Mouse (Mus musculus) stomach, embryonic 15.5 days (tissue): ENCODE results near the gene Slc39a1. TPM values are rescaled to one million over a fixed set of nuclear protein-coding genes. Genes with fewer than 3 reads are reported as not detected.
A peak's percentile ranks its signal among the peaks of the same experiment; 100 is the strongest.
"Not testable (repeated sequence)": the region's sequence is repeated elsewhere in the genome, so short reads cannot be mapped to it uniquely, and the experiment has no call there.

Source experiments
- ATAC-seq: fragments of 200-750 bp; cut with Nextera tagmentation; 2 replicates; pipeline ENCODE4 v1.8.0; 2017; ENCODE audit warnings: low read depth, moderate number of reproducible peaks, moderate TSS enrichment; ENCODE audit not compliant: insufficient read depth, low FRiP score
- H3K27ac ChIP-seq: fragments of 300-500 bp; sonication (generic); 2 replicates; pipeline ENCODE4 v1.5.1; 2015; ENCODE audit warnings: mild to moderate bottlenecking, inconsistent platforms
- H3K27me3 ChIP-seq: fragments of 300-500 bp; sonication (generic); replicated peaks from 2 replicates; pipeline ENCODE4 v1.6.1; 2015; ENCODE audit warnings: inconsistent platforms
- H3K36me3 ChIP-seq: fragments of 300-500 bp; sonication (generic); 2 replicates; pipeline ENCODE4 v1.6.1; 2015; ENCODE audit warnings: inconsistent platforms
- H3K4me1 ChIP-seq: fragments of 300-500 bp; sonication (generic); 2 replicates; pipeline ENCODE4 v1.6.1; 2015; ENCODE audit warnings: inconsistent platforms
- H3K4me2 ChIP-seq: fragments of 300-500 bp; sonication (generic); 2 replicates; pipeline ENCODE4 v1.6.1; 2015; ENCODE audit warnings: mild to moderate bottlenecking, inconsistent platforms
- H3K4me3 ChIP-seq: fragments of 300-500 bp; sonication (generic); replicated peaks from 2 replicates; pipeline ENCODE4 v1.5.1; 2015; ENCODE audit warnings: inconsistent platforms
- H3K9ac ChIP-seq: fragments of 300-500 bp; sonication (generic); 2 replicates; pipeline ENCODE4 v1.6.1; 2015; ENCODE audit warnings: inconsistent platforms
- H3K9me3 ChIP-seq: fragments of 300-500 bp; sonication (generic); 2 replicates; pipeline ENCODE4 v1.6.1; 2016; ENCODE audit warnings: inconsistent platforms
- WGBS: fragments of 180-500 bp; shearing (Covaris S2); methylation state at CpG from one replicate; pipeline ENCODE4 v1.1.7; 2015; 5-methylcytosine and 5-hydroxymethylcytosine counted together
- polyA plus RNA-seq: library from polyadenylated mRNA; unstranded; fragments of >200 nt; fragmentation: Nextera tagmentation; extraction: Ambion mirVana; gene quantifications from 2 replicates; pipeline ENCODE4 v1.2.1, GENCODE M21; 2015

Slc39a1 gene
- polyA plus RNA-seq, 1 experiment from 2014 or later: 111 TPM

DNA sequence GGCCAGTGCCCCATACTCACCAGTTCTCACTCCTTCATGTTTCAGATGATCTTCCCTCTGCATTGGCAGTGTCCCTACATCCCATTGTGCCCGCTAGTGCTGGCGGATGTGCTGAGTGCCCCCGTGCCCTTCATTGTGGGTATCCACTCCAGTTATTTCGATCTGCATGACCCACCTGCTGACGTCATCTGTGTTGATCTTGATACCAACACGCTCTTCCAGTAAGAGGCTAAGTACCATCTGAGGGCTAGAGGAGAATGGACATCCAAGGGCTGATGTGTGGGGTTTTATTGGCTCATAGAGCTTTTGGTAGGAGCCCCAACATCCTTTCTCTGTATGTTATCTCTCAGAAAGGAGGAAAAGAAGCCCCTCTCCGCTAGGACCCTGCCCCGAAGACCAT lies 22.8 kb downstream of the Slc39a1 start:
- no peak overlapping the region for H3K4me3 ChIP-seq
- H3K36me3 ChIP-seq: 0 out of 2 replicates have a peak, but pooled peaks cover 5% of the 10 kb centered on the region
- 89% methylated on average over 8 of the region's 8 CpGs for WGBS
- H3K9ac ChIP-seq: no peak overlapping the region
- H3K27ac ChIP-seq: no peak overlapping the region
- no peaks in the 10 kb centered on the region for H3K9me3 ChIP-seq
- no peak for ATAC-seq
- H3K4me2 ChIP-seq: no peak overlapping the region
- no peaks in the 10 kb centered on the region for H3K27me3 ChIP-seq
- peaks cover 11% of the 10 kb centered on the region for H3K4me1 ChIP-seq

GRCm38 (mm10) chr3:90272170-90272569 lies 24.2 kb downstream of the Slc39a1 start:
- Histone ChIP-seq H3K4me3 (no peak overlapping the region), H3K4me2 (no peak overlapping the region), H3K27ac (no peak overlapping the region), H3K27me3 (no peaks in the 10 kb centered on the region), H3K9me3 (no peaks in the 10 kb centered on the region), H3K4me1 (no peaks in the 10 kb centered on the region), H3K36me3 (0 out of 2 replicates have a peak, but pooled peaks cover 5% of the 10 kb centered on the region), H3K9ac (no peak overlapping the region)
- ATAC-seq: no peak
- WGBS: 64% methylated on average over 9 of the region's 9 CpGs

DNA sequence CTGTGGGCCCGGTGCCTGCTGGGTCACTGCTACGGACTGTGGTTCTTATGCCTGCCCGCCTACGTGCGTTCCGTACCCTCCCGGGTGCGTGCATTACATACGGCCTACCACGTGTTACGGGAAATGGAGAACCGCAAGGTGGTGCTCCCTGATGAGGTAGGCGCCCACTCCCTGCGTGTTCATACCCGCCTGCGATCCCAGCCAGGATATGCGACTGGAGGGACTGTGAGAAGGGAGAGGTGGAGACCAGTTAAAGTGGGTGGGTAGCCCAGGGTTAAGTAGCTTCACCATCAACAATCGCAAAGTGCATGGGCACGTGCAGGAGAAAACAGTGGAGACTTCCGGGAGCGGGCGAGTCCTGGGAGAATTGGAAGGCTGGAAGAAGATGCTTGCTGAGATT lies 25.9 kb downstream of the Slc39a1 start:
- Histone ChIP-seq H3K27ac (no peak overlapping the region), H3K4me3 (no peak overlapping the region), H3K4me2 (no peak overlapping the region), H3K9ac (no peak overlapping the region), H3K27me3 (no peaks in the 10 kb centered on the region), H3K4me1 (no peaks in the 10 kb centered on the region), H3K9me3 (no peaks in the 10 kb centered on the region), H3K36me3 (0 out of 2 replicates have a peak, but pooled peaks cover 5% of the 10 kb centered on the region)
- no peak; the same call in 1 of the 2 replicates for ATAC-seq
- 94% methylated on average over 22 of the region's 22 CpGs for WGBS

- H3K36me3 ChIP-seq: peaks cover 13% of the 10 kb centered on the region; the same call in 1 of the 2 replicates
- H3K9me3 ChIP-seq: no peaks in the 10 kb centered on the region
- H3K9ac ChIP-seq: no peak overlapping the region
- no peak overlapping the region for H3K27ac ChIP-seq
- no peaks in the 10 kb centered on the region for H3K4me1 ChIP-seq
- ATAC-seq: no peak
- H3K4me2 ChIP-seq: no peak overlapping the region
- no peaks in the 10 kb centered on the region for H3K27me3 ChIP-seq
- H3K4me3 ChIP-seq: no peak overlapping the region
- 85% methylated on average over 11 of the region's 11 CpGs for WGBS
Measured at GRCm38 (mm10) chr3:90275286-90275685, 27.3 kb downstream of the Slc39a1 start.

GRCm38 (mm10) chr3:90276858-90277257 lies 28.9 kb downstream of the Slc39a1 start:
- H3K4me3 ChIP-seq: no peak overlapping the region
- no peak overlapping the region for H3K9ac ChIP-seq
- no peak for ATAC-seq
- no peak overlapping the region for H3K27ac ChIP-seq
- H3K4me1 ChIP-seq: no peaks in the 10 kb centered on the region
- no peaks in the 10 kb centered on the region for H3K9me3 ChIP-seq
- no peaks in the 10 kb centered on the region for H3K27me3 ChIP-seq
- H3K36me3 ChIP-seq: peaks cover 13% of the 10 kb centered on the region; the same call in 1 of the 2 replicates
- no peak overlapping the region for H3K4me2 ChIP-seq
- 53% methylated on average over 16 of the region's 16 CpGs for WGBS

GRCm38 (mm10) chr3:90277793-90278192 lies 29.8 kb downstream of the Slc39a1 start:
- Histone ChIP-seq H3K27me3 (no peaks in the 10 kb centered on the region), H3K9ac (no peak overlapping the region), H3K4me2 (no peak overlapping the region), H3K9me3 (no peaks in the 10 kb centered on the region), H3K4me3 (no peak overlapping the region), H3K36me3 (peaks cover 13% of the 10 kb centered on the region; the same call in 1 of the 2 replicates), H3K27ac (no peak overlapping the region), H3K4me1 (no peaks in the 10 kb centered on the region)
- ATAC-seq: no peak
- 91% methylated on average over 9 of the region's 9 CpGs for WGBS

DNA sequence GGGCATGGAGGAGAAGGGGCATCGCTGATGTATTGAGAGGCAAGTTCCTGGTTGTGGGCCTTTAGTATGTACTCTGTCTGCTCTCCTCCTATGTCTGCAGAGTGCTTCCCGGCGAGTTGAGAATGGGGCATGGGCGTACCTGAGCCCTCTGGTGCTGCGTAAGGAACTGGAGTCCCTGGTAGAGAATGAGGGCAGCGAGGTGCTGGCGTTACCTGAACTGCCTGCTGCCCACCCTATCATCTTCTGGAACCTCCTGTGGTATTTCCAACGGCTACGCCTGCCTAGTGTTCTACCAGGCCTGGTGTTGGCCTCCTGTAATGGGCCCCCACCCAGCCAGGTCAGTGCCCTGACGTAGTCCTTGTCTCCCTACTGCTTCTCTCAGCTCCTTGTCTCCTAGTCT lies 30.2 kb downstream of the Slc39a1 start:
- H3K4me3 ChIP-seq: no peak overlapping the region
- no peak for ATAC-seq
- no peaks in the 10 kb centered on the region for H3K4me1 ChIP-seq
- no peak overlapping the region for H3K9ac ChIP-seq
- peaks cover 13% of the 10 kb centered on the region; the same call in 1 of the 2 replicates for H3K36me3 ChIP-seq
- no peak overlapping the region for H3K4me2 ChIP-seq
- WGBS: 93% methylated on average over 10 of the region's 10 CpGs
- H3K27ac ChIP-seq: no peak overlapping the region
- H3K9me3 ChIP-seq: no peaks in the 10 kb centered on the region
- no peaks in the 10 kb centered on the region for H3K27me3 ChIP-seq

DNA sequence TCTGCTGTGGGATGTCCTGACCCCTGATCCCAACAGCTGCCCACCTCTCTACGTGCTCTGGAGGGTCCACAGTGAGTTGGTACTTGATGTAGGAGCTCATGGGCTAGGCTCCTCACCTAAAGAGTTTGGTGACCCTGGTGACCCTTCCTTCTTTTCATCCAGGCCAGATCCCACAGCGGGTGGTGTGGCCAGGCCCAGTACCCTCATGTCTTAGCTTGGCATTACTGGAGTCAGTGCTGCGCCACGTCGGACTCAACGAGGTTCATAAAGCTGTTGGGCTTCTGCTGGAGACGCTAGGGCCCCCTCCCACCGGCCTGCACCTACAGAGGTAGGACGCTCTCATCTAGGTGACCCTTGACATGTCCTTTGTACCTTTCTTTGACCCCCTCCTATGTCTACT lies 31.2 kb downstream of the Slc39a1 start:
- no peak for ATAC-seq
- H3K36me3 ChIP-seq: peaks cover 13% of the 10 kb centered on the region; the same call in 1 of the 2 replicates
- 91% methylated on average over 9 of the region's 9 CpGs for WGBS

DNA sequence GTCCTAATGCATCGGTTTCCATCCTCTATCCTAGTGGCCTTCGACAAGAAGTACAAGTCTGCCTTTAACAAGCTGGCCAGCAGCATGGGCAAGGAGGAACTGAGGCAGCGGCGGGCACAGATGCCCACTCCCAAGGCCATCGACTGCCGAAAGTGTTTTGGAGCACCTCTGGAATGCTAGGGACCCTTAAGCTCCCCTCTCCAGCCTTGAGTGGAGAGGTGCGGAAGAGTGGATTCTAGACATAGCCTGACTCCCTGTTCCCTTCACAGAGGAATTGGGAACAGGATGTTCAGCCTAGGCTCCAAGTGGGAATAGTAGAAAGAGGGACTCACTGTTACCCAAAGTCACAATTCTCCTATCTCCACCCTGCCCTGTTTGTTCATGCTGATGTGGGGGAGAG lies 31.8 kb downstream of the Slc39a1 start:
- Histone ChIP-seq H3K4me2 (no peak overlapping the region), H3K36me3 (peaks cover 13% of the 10 kb centered on the region; the same call in 1 of the 2 replicates), H3K27me3 (no peaks in the 10 kb centered on the region), H3K9ac (no peak overlapping the region), H3K27ac (no peak overlapping the region), H3K4me1 (no peaks in the 10 kb centered on the region), H3K9me3 (no peaks in the 10 kb centered on the region), H3K4me3 (no peak overlapping the region)
- 92% methylated on average over 7 of the region's 7 CpGs for WGBS
- no peak for ATAC-seq

More for the DNA sequence above, 31.2 kb downstream of the Slc39a1 start:
- H3K27me3 ChIP-seq: no peaks in the 10 kb centered on the region
- no peaks in the 10 kb centered on the region for H3K4me1 ChIP-seq
- no peak overlapping the region for H3K4me3 ChIP-seq
- H3K4me2 ChIP-seq: no peak overlapping the region
- no peak overlapping the region for H3K9ac ChIP-seq
- no peaks in the 10 kb centered on the region for H3K9me3 ChIP-seq
- no peak overlapping the region for H3K27ac ChIP-seq

GRCm38 (mm10) chr3:90280708-90281107 lies 32.7 kb downstream of the Slc39a1 start:
- Histone ChIP-seq H3K27ac (no peak overlapping the region), H3K4me2 (no peak overlapping the region), H3K4me3 (no peak overlapping the region), H3K4me1 (no peaks in the 10 kb centered on the region), H3K9me3 (no peaks in the 10 kb centered on the region), H3K27me3 (no peaks in the 10 kb centered on the region), H3K36me3 (peaks cover 8% of the 10 kb centered on the region; the same call in 1 of the 2 replicates), H3K9ac (no peak overlapping the region)
- 85% methylated on average over 9 of the region's 9 CpGs for WGBS
- ATAC-seq: 0 out of 2 replicates have a peak, but pooled peaks have one; percentile 22

GRCm38 (mm10) chr3:90284150-90284549 lies 36.2 kb downstream of the Slc39a1 start:
- Histone ChIP-seq H3K36me3 (peaks cover 6% of the 10 kb centered on the region; the same call in 1 of the 2 replicates), H3K4me3 (no peak overlapping the region), H3K4me2 (no peak overlapping the region), H3K27me3 (no peaks in the 10 kb centered on the region), H3K9ac (no peak overlapping the region), H3K27ac (no peak overlapping the region), H3K9me3 (no peaks in the 10 kb centered on the region), H3K4me1 (no peaks in the 10 kb centered on the region)
- ATAC-seq: no peak
- WGBS: 91% methylated on average over 2 of the region's 2 CpGs

GRCm38 (mm10) chr3:90289403-90289802 lies 41.4 kb downstream of the Slc39a1 start:
- WGBS: 72% methylated on average over 3 of the region's 3 CpGs
- H3K27me3 ChIP-seq, H3K4me1 ChIP-seq, H3K36me3 ChIP-seq, ATAC-seq, H3K4me2 ChIP-seq, H3K4me3 ChIP-seq, H3K9me3 ChIP-seq, H3K9ac ChIP-seq, H3K27ac ChIP-seq: not testable (repeated sequence)

DNA sequence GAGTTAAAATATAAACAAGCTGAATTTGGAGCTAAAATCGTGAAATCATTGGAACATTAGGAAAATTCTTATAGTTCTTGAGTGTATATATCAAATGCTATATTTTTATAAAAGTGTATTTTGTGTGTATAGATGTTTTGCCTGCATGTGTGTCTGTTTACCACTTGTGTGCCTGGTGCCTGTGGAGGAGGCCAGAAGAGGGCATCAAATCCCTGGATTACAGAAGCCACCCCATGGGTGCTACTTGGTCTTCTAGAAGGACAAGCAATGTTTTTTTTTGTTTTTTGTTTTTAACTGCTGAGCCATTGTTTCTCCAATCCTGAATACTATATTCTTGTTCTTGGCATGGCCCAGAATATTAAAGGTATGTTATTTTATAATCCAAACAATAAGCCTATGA lies 42.6 kb downstream of the Slc39a1 start:
- H3K9me3 ChIP-seq: no peaks in the 10 kb centered on the region
- H3K36me3 ChIP-seq: no peaks in the 10 kb centered on the region
- no peak overlapping the region for H3K4me2 ChIP-seq
- no peak overlapping the region for H3K9ac ChIP-seq
- ATAC-seq: no peak
- no peaks in the 10 kb centered on the region for H3K27me3 ChIP-seq
- H3K27ac ChIP-seq: no peak overlapping the region
- H3K4me1 ChIP-seq: 0 out of 2 replicates have a peak, but pooled peaks cover 9% of the 10 kb centered on the region
- 71% methylated on average over 1 of the region's 1 CpGs for WGBS
- H3K4me3 ChIP-seq: no peak overlapping the region
